Mouse (Mus musculus) heart, adult 2 months (tissue): ENCODE measurements around the gene Gpt2.

ENCODE experiments used
- CTCF ChIP-seq: fragments of 200-600 bp; IDR thresholded peaks from 2 replicates; pipeline ENCODE4 v1.8.1; 2022; ENCODE audit warnings: antibody characterized with exemption, mild to moderate bottlenecking, moderate library complexity
- POLR2A ChIP-seq: fragments of 200-500 bp; IDR thresholded peaks from 2 replicates; pipeline ENCODE4 v1.6.1; 2011; ENCODE audit warnings: mild to moderate bottlenecking, low read depth, low read length, control low read depth; ENCODE audit not compliant: insufficient read depth

DNA sequence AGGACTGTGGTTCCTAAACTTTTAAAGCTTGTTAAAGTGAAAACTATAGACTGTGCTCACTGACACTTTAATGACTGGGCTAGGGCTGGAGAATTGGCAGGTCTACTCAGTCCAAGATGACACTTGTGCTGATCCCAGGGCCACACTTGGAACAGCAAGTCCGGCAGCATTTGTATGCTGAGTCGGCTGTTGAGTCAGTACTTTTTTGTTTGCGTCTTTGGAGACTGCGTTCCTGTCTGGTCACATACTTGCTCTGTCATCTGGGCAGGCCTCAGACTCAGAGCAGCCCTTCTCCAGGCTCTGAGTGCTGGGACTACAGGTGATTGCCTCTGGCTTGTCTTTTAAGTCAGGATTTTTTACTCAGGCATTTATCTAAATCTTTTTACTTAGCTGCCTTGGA, 20.9 kb downstream of the Gpt2 start:
- TF ChIP-seq CTCF: no peak
- no peak for TF ChIP-seq POLR2A
